ENCODE assay signal across 9 mouse cellular contexts in genomic region chr11:120988410-120988809, GRCm38 (mm10). TPM values are rescaled to one million over a fixed set of nuclear protein-coding genes. Genes with fewer than 3 reads are reported as not detected.
DNase-seq lines count a peak whose midpoint lies in the region; ATAC-seq and TF ChIP-seq lines count a peak whose summit lies in the region.
"Had no signal": no experiment of that assay in that cellular context is flagged by ENCODE, and none has a peak within 500 bp of the region (broad histone marks: within the 10 kb centered on the region; RNA-seq: fewer than 3 reads in every experiment).

No protein-coding gene starts in this region.

- peaks cover 49% of the 10 kb centered on the region for H3K4me1 ChIP-seq in kidney, adult 2 months (ENCODE audit: control insufficient read depth, insufficient read depth, low read length)
- peaks cover 40% of the 10 kb centered on the region for H3K4me1 ChIP-seq in embryonic facial prominence, embryonic 10.5 days
- peaks cover 20% of the 10 kb centered on the region for H3K4me1 ChIP-seq in hindbrain, postnatal 0 days (ENCODE audit: insufficient read depth, low read length)
- peaks cover 50% of the 10 kb centered on the region for H3K4me1 ChIP-seq in midbrain, embryonic 15.5 days

- no peak overlapping the region for H3K4me3 ChIP-seq in kidney, adult 2 months (ENCODE audit: insufficient read depth, low read depth, low read length)
- peak overlapping the region; percentile 99 for H3K4me3 ChIP-seq in embryonic facial prominence, embryonic 10.5 days
- no peak overlapping the region for H3K4me3 ChIP-seq in hindbrain, postnatal 0 days (ENCODE audit: low read length)
- 0 out of 2 replicates have a peak overlapping the region, but pooled peaks have one; percentile 85 for H3K4me3 ChIP-seq in midbrain, embryonic 15.5 days

- WGBS in kidney, adult 2 months = 34% methylated on average over 4 of the region's 4 CpGs
- WGBS in embryonic facial prominence, embryonic 10.5 days = 88% methylated on average over 4 of the region's 4 CpGs
- WGBS in hindbrain, postnatal 0 days = 69% methylated on average over 4 of the region's 4 CpGs
- 68% methylated on average over 4 of the region's 4 CpGs for WGBS in midbrain, embryonic 15.5 days

- H3K9ac ChIP-seq in hindbrain, postnatal 0 days (replicated peaks; ENCODE audit: low read length) = no peak overlapping the region
- H3K9ac ChIP-seq in midbrain, embryonic 15.5 days = 0 out of 2 replicates have a peak overlapping the region, but pooled peaks have one; percentile 6

- no peak for DNase-seq in kidney, adult 2 months
- no peak for DNase-seq in kidney, postnatal 4 days
- DNase-seq in embryonic facial prominence, embryonic 10.5 days (ENCODE audit: low spot score) = no peak
- DNase-seq in hindbrain, postnatal 0 days (ENCODE audit: low spot score) = no peak
- no peak for DNase-seq in right cerebral cortex, postnatal 25 days
- no peak for DNase-seq in layer of hippocampus, postnatal 10 days (ENCODE audit: low spot score in 2 of 2)
- DNase-seq in frontal cortex, postnatal 14 days (ENCODE audit: low spot score in 2 of 2) = no peak
- DNase-seq: retina, postnatal 1 day had no signal

- peak overlapping the region; percentile 87; the same call in 1 of the 2 replicates for H3K4me2 ChIP-seq in hindbrain, postnatal 0 days (ENCODE audit: low read depth, low read length)
- peak overlapping the region; percentile 82 for H3K4me2 ChIP-seq in midbrain, embryonic 15.5 days

- H3K9me3 ChIP-seq in embryonic facial prominence, embryonic 10.5 days = no peaks in the 10 kb centered on the region
- H3K9me3 ChIP-seq in hindbrain, postnatal 0 days (ENCODE audit: low read length) = no peaks in the 10 kb centered on the region
- no peaks in the 10 kb centered on the region for H3K9me3 ChIP-seq in midbrain, embryonic 15.5 days

- ATAC-seq in hindbrain, postnatal 0 days = no peak
- ATAC-seq in midbrain, embryonic 15.5 days (replicated peaks) = no peak

- no peak for TF ChIP-seq POLR2A in kidney, adult 2 months (IDR thresholded peaks at IDR 0.05; ENCODE audit: low read depth, low read length)

- no peaks in the 10 kb centered on the region for H3K36me3 ChIP-seq in kidney, adult 2 months (ENCODE audit: control insufficient read depth, insufficient read depth, low read length)
- peaks cover 55% of the 10 kb centered on the region for H3K36me3 ChIP-seq in embryonic facial prominence, embryonic 10.5 days (replicated peaks)
- no peaks in the 10 kb centered on the region; the same call in 1 of the 2 replicates for H3K36me3 ChIP-seq in hindbrain, postnatal 0 days (ENCODE audit: insufficient read depth, low read length)
- no peaks in the 10 kb centered on the region; the same call in 1 of the 2 replicates for H3K36me3 ChIP-seq in midbrain, embryonic 15.5 days (replicated peaks)

- H3K27ac ChIP-seq in kidney, adult 2 months (ENCODE audit: insufficient read depth, low read depth, low read length) = peak overlapping the region; percentile 19; the same call in 1 of the 2 replicates
- H3K27ac ChIP-seq in embryonic facial prominence, embryonic 10.5 days (replicated peaks) = no peak overlapping the region
- no peak overlapping the region for H3K27ac ChIP-seq in hindbrain, postnatal 0 days
- no peak overlapping the region for H3K27ac ChIP-seq in midbrain, embryonic 15.5 days

- no peaks in the 10 kb centered on the region for H3K27me3 ChIP-seq in kidney, adult 2 months (replicated peaks; ENCODE audit: control insufficient read depth, insufficient read depth, low read length)
- no peaks in the 10 kb centered on the region for H3K27me3 ChIP-seq in embryonic facial prominence, embryonic 10.5 days (replicated peaks; ENCODE audit: low read depth, poor library complexity, severe bottlenecking)
- no peaks in the 10 kb centered on the region for H3K27me3 ChIP-seq in hindbrain, postnatal 0 days (ENCODE audit: insufficient read depth, low read length)
- no peaks in the 10 kb centered on the region for H3K27me3 ChIP-seq in midbrain, embryonic 15.5 days (replicated peaks)

- TF ChIP-seq CTCF in kidney, adult 2 months (conservative IDR thresholded peaks at IDR 0.05; ENCODE audit: insufficient read depth, insufficient read length, low read depth, low read length) = no peak
- no peak for TF ChIP-seq CTCF in hindbrain, postnatal 0 days (IDR thresholded peaks at IDR 0.05; ENCODE audit: low read depth)

RNA-seq across cellular contexts. Expression of gene Csnk1d, which starts 2.7 kb away (rescaled TPM):
- 63.3 and 71.0 TPM in 2 replicates for polyA plus RNA-seq in kidney, adult 2 months (2012; rRNA removed)
- polyA plus RNA-seq in embryonic facial prominence, embryonic 10.5 days (2016; fragmentation: Nextera tagmentation; extraction: Ambion mirVana) = 129 and 133 TPM in 2 replicates
- total RNA-seq in hindbrain, postnatal 0 days (2014; rRNA removed) = 95.2 and 100 TPM in 2 replicates
- polyA plus RNA-seq in hindbrain, postnatal 0 days (2015; fragmentation: Nextera tagmentation; extraction: Ambion mirVana) = 97.7 and 102 TPM in 2 replicates
- polyA plus RNA-seq in midbrain, embryonic 15.5 days (2015; fragmentation: Nextera tagmentation; extraction: Ambion mirVana) = 173 and 176 TPM in 2 replicates
- total RNA-seq in layer of hippocampus, postnatal 10 days (2021) = 100 to 1,000 TPM; 115 TPM

RNA-seq across cellular contexts. Expression of gene Slc16a3, which starts 40.1 kb away (rescaled TPM):
- 2.0 and 2.9 TPM in 2 replicates for polyA plus RNA-seq in kidney, adult 2 months (2012; rRNA removed)
- 131 and 182 TPM in 2 replicates for polyA plus RNA-seq in embryonic facial prominence, embryonic 10.5 days (2016; fragmentation: Nextera tagmentation; extraction: Ambion mirVana)
- 22.9 and 24.9 TPM in 2 replicates for total RNA-seq in hindbrain, postnatal 0 days (2014; rRNA removed)
- 6.4 and 7.8 TPM in 2 replicates for polyA plus RNA-seq in hindbrain, postnatal 0 days (2015; fragmentation: Nextera tagmentation; extraction: Ambion mirVana)
- 8.4 and 10.4 TPM in 2 replicates for polyA plus RNA-seq in midbrain, embryonic 15.5 days (2015; fragmentation: Nextera tagmentation; extraction: Ambion mirVana)
- 1 to 10 TPM; 2.9 to 4.1 TPM for total RNA-seq in layer of hippocampus, postnatal 10 days (2021)

RNA-seq across cellular contexts. Expression of gene Cd7, which starts 50.8 kb away (rescaled TPM):
- polyA plus RNA-seq in kidney, adult 2 months (2012; rRNA removed) = 1.2 and 3.0 TPM in 2 replicates
- not detected in 2 replicates for polyA plus RNA-seq in embryonic facial prominence, embryonic 10.5 days (2016; fragmentation: Nextera tagmentation; extraction: Ambion mirVana)
- total RNA-seq in hindbrain, postnatal 0 days (2014; rRNA removed) = not detected in 2 replicates
- 0.24 TPM in 1 of 2 replicates, not detected in the other for polyA plus RNA-seq in hindbrain, postnatal 0 days (2015; fragmentation: Nextera tagmentation; extraction: Ambion mirVana)
- polyA plus RNA-seq in midbrain, embryonic 15.5 days (2015; fragmentation: Nextera tagmentation; extraction: Ambion mirVana) = not detected in 2 replicates
- total RNA-seq in layer of hippocampus, postnatal 10 days (2021) = not detected

RNA-seq across cellular contexts. Expression of gene Ccdc57, which starts 55.7 kb away (rescaled TPM):
- 2.9 and 3.5 TPM in 2 replicates for polyA plus RNA-seq in kidney, adult 2 months (2012; rRNA removed)
- 6.5 and 6.8 TPM in 2 replicates for polyA plus RNA-seq in embryonic facial prominence, embryonic 10.5 days (2016; fragmentation: Nextera tagmentation; extraction: Ambion mirVana)
- 4.2 and 7.1 TPM in 2 replicates for total RNA-seq in hindbrain, postnatal 0 days (2014; rRNA removed)
- polyA plus RNA-seq in hindbrain, postnatal 0 days (2015; fragmentation: Nextera tagmentation; extraction: Ambion mirVana) = 4.8 and 5.6 TPM in 2 replicates
- 7.4 and 8.2 TPM in 2 replicates for polyA plus RNA-seq in midbrain, embryonic 15.5 days (2015; fragmentation: Nextera tagmentation; extraction: Ambion mirVana)
- total RNA-seq in layer of hippocampus, postnatal 10 days (2021) = 1 to 10 TPM; 7.3 to 7.4 TPM

Comparison
In these comparisons a context has a peak if more than half of its experiments do, and no peak if none do; other contexts are left out.
1. H3K4me3 ChIP-seq: peak in embryonic facial prominence, embryonic 10.5 days (single experiment) and midbrain, embryonic 15.5 days (single experiment); none in kidney, adult 2 months (single experiment) and hindbrain, postnatal 0 days (single experiment).
2. RNA of gene Slc16a3, which starts 40.1 kb away (polyA plus RNA-seq): 131 to 182 TPM in embryonic facial prominence, embryonic 10.5 days; 8.4 to 10.4 TPM in midbrain, embryonic 15.5 days, 6.4 to 7.8 TPM in hindbrain, postnatal 0 days and 2.0 to 2.9 TPM in kidney, adult 2 months; every median in the first group is over 10 times any median in the second.